In genomic region chr11:79710868-79711765, GRCm38 (mm10) we compare ENCODE assay signal across 7 mouse cellular contexts.
DNase-seq lines count a peak whose midpoint lies in the region; ATAC-seq and TF ChIP-seq lines count a peak whose summit lies in the region.

No protein-coding gene starts in this region.

- H3K4me2 ChIP-seq in intestine, postnatal 0 days (replicated peaks; ENCODE audit: low read depth), result peak overlapping the region; percentile 98
- peak overlapping the region; percentile 98 for H3K4me2 ChIP-seq in limb, embryonic 12.5 days
- peak overlapping the region; percentile 99 for H3K4me2 ChIP-seq in midbrain, embryonic 13.5 days (replicated peaks)

- H3K4me3 ChIP-seq in cortical plate, adult 2 months (ENCODE audit: insufficient read depth, low read length), result peak overlapping the region; percentile 47
- peak overlapping the region; percentile 57 for H3K4me3 ChIP-seq in intestine, postnatal 0 days (ENCODE audit: low read depth, low read length)
- peak overlapping the region; percentile 69 for H3K4me3 ChIP-seq in limb, embryonic 12.5 days (replicated peaks)
- peak overlapping the region; percentile 63 for H3K4me3 ChIP-seq in midbrain, embryonic 13.5 days (replicated peaks)

- peak; percentile 77 for ATAC-seq in granulocyte monocyte progenitor cell, adult 5-6 weeks (replicated peaks; ENCODE audit: poor library complexity, severe bottlenecking)
- peak; percentile 87 for ATAC-seq in intestine, postnatal 0 days
- peak; percentile 83 for ATAC-seq in limb, embryonic 12.5 days (ENCODE audit: insufficient number of reproducible peaks, insufficient read depth, low FRiP score, low TSS enrichment, low read depth)
- ATAC-seq in midbrain, embryonic 13.5 days, result peak; percentile 83

- H3K9ac ChIP-seq in intestine, postnatal 0 days (ENCODE audit: low read depth, low read length), result peak overlapping the region; percentile 79
- peak overlapping the region; percentile 71 for H3K9ac ChIP-seq in limb, embryonic 12.5 days (replicated peaks)
- peak overlapping the region; percentile 69 for H3K9ac ChIP-seq in midbrain, embryonic 13.5 days (replicated peaks)

- H3K27me3 ChIP-seq in intestine, postnatal 0 days (replicated peaks; ENCODE audit: control insufficient read depth, insufficient read depth, low read length), result no peaks in the 10 kb centered on the region
- H3K27me3 ChIP-seq in limb, embryonic 12.5 days, result peaks cover 59% of the 10 kb centered on the region
- H3K27me3 ChIP-seq in midbrain, embryonic 13.5 days, result peaks cover 63% of the 10 kb centered on the region

- no peak overlapping the region for H3K27ac ChIP-seq in cortical plate, adult 2 months (ENCODE audit: insufficient read depth, low read length)
- peak overlapping the region; percentile 63 for H3K27ac ChIP-seq in intestine, postnatal 0 days (ENCODE audit: low read depth, low read length)
- no peak overlapping the region for H3K27ac ChIP-seq in limb, embryonic 12.5 days
- H3K27ac ChIP-seq in midbrain, embryonic 13.5 days, result no peak overlapping the region

- DNase-seq in adrenal gland, adult (ENCODE audit: inconsistent age in 2 of 2, low spot score in 1 of 2), result peak; percentile 93 to 98
- DNase-seq in spleen, adult 12 weeks (ENCODE audit: low spot score), result peak; percentile 42

- H3K36me3 ChIP-seq in intestine, postnatal 0 days (ENCODE audit: control insufficient read depth, insufficient read depth), result no peaks in the 10 kb centered on the region
- no peaks in the 10 kb centered on the region for H3K36me3 ChIP-seq in limb, embryonic 12.5 days
- no peaks in the 10 kb centered on the region for H3K36me3 ChIP-seq in midbrain, embryonic 13.5 days

- no peak for TF ChIP-seq POLR2A in cortical plate, adult 2 months (IDR thresholded peaks at IDR 0.05; ENCODE audit: extremely low read depth, insufficient read depth, low read length)

- TF ChIP-seq CTCF in cortical plate, adult 2 months (IDR thresholded peaks at IDR 0.05; ENCODE audit: extremely low read depth, insufficient read depth, low read length), result 0 out of 2 replicates have a peak, but pooled peaks have one; percentile 25
- TF ChIP-seq CTCF in intestine, postnatal 0 days (IDR thresholded peaks at IDR 0.05; ENCODE audit: low read depth), result peak; percentile 92

- under 1% methylated on average over 104 of the region's 106 CpGs for WGBS in intestine, postnatal 0 days
- WGBS in limb, embryonic 12.5 days, result under 1% methylated on average over 102 of the region's 106 CpGs
- WGBS in midbrain, embryonic 13.5 days, result under 1% methylated on average over 106 of the region's 106 CpGs

- H3K4me1 ChIP-seq in cortical plate, adult 2 months (ENCODE audit: control insufficient read depth, insufficient read depth, low read length), result no peaks in the 10 kb centered on the region
- H3K4me1 ChIP-seq in intestine, postnatal 0 days (replicated peaks; ENCODE audit: control insufficient read depth, insufficient read depth, low read length), result peaks cover 5% of the 10 kb centered on the region; the same call in 1 of the 2 replicates
- H3K4me1 ChIP-seq in limb, embryonic 12.5 days (replicated peaks), result peaks cover 25% of the 10 kb centered on the region
- H3K4me1 ChIP-seq in midbrain, embryonic 13.5 days (replicated peaks), result peaks cover 27% of the 10 kb centered on the region

- H3K9me3 ChIP-seq in intestine, postnatal 0 days (ENCODE audit: control insufficient read depth), result no peaks in the 10 kb centered on the region
- no peaks in the 10 kb centered on the region for H3K9me3 ChIP-seq in limb, embryonic 12.5 days
- no peaks in the 10 kb centered on the region for H3K9me3 ChIP-seq in midbrain, embryonic 13.5 days
